Mouse (Mus musculus) adrenal gland, postnatal 4 days (tissue): Measurements from ENCODE around the gene Adad2. TPM values are rescaled to one million over a fixed set of nuclear protein-coding genes. Genes with fewer than 3 reads are reported as not detected.

Source experiments
- DNase-seq, 2 experiments: peaks; one replicate each; pipeline ENCODE4 v3.0.0; 2021 to 2022; ENCODE audit warnings: low spot score in 2 of 2, mixed read lengths in 2 of 2
- total RNA-seq, 2 experiments: library from RNA; stranded (reverse); gene quantifications; 2 replicates each; pipeline ENCODE4 v1.2.3; 2021

The Adad2 gene
- total RNA-seq, 2 experiments from 2014 or later = not detected

DNA sequence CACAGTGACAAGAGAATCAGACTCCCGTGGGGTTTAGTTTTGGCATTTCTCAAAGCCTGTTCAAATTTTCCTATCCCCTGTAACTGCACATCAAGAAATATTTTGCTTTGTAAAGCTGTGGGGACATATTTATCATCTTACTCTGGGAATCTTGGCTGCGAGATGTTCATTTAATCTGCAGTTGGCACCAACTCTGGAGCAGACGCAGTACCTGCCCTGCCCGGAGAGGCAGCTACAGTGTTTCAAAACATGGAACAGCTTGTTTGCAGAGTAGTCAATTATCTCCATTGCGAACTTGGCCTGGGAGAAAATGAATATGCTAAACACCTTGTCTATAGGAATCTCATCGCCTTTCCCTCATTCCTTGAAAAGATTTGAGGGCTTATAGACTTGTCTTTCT lies 25.7 kb downstream of the Adad2 start:
- no peak for DNase-seq

- no peak for DNase-seq
Observed at GRCm38 (mm10) chr8:119639798-119640197, 27.3 kb downstream of the Adad2 start.

DNA sequence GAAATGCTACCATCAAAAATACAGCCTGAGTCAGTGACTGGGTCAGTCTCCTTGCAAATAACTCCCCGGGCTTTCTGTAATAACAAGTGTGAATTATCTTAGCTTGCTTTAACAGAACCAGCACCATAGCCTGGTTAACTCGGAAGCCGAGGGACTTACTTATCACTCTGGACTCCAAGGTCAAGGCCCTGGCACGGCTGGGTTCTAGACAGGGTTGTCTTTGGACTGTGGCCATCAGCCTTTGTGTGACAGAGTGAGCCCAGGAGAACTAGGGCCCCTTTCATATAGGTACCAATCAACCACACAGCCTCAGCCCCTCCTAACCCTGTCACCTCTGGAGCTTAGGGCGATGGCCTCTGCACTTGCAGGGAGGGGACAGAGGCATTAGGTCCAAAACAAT lies 28.5 kb downstream of the Adad2 start:
- DNase-seq = no peak

DNA sequence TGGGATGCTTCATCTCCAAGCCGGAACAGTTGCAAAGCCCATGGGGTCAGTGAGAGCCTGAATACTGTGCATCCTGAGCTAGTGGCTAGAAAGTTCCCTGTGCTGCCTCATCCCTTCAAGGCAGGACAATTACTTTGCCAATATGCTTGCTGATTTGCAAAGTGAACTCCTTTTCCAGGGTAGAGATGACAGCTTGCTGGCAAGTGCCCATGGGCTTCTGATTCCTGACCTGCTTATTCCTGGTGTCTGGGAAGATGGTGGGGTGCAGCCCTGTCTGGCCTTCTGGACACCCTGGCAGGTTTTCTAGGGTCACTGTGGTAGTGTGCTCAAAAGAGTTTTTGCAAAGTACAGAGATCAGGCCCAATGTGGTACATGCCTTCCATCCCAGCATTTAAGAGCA lies 30.4 kb downstream of the Adad2 start:
- no peak for DNase-seq

DNA sequence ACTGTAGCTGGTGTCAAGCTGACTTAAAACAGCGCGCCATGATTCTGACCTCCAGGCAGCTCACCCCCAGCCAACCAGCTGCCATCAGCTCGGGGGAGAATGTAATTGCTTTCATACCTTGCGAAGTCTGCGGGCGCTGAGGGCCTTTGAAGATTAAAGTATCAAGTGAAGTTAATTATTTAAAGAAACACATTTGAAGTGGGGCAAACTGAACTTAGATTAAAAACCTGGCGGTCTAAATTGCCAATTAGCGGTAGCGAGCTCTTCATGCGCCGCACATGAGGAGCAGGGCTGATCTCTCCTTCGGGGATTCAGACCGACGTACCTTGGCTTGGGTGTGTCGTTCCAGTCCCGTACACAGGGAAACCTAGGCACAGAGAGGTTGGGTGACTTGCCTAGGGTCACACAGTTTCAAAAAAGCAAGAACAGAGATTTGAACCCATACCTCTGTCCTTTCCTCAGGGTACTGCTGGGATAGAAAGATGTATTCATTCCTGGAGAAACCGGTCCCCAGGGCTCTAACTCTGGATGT lies 31.9 kb downstream of the Adad2 start:
- no peak for DNase-seq

- DNase-seq = no peak
Observed at GRCm38 (mm10) chr8:119644981-119645597, 32.5 kb downstream of the Adad2 start.

DNA sequence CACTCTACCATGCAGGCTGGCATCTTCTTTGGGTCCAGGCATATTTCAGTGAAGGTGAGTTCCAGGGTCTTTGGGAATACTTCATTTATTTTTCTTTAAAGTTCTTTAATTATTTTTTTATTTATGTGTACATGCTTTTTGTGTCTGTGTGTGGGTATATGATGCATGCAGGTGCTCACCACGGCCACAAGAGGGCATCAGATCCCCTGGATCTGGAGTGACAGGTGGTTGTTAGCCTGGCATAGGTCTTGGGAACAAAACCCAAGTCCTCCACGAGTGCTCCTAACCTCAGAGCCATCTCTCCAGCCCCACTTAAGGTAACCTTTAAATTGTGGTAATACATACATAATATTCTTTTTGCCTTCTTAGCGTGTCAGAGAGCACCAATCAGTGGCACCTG lies 33.6 kb downstream of the Adad2 start:
- DNase-seq = no peak

DNA sequence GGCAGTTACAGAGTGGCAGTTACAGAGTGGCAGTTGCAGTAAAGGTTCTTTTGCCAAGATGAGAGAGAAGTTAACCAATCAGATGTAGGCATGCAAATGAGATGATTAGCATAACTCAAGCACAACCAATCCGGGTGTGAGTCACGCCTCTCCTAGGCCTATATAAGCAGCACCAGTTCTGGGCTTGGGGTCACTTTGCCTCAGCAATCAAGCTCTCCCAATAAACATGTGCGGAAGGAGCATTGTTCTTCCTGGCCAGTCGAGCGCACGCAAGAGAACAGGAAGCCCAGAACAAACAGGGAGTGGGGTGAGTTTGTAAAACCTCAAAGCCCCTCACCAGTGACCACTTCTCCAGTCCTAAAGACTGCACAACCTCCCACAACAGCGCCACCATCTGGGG lies 34.3 kb downstream of the Adad2 start:
- no peak for DNase-seq

DNA sequence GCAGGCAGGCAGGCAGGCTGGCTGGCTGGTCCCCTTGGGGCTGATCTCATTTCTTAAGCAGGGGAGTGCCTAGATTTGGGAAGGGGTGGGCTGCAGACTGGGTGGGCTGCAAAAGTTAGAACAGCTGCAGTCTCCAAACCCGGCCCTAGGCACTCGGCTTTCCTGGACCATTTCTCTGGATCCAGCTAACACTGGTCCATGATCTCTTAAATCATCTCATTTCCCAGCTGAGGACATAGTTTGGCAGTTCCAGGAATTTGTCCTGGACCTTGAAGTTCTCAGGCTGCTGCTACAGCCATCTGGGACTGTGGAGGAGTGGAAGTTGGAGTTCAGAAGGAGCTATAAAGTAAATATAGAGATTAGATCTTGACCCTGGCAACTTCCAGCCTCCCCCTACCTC lies 38.8 kb downstream of the Adad2 start:
- no peak for DNase-seq

DNA sequence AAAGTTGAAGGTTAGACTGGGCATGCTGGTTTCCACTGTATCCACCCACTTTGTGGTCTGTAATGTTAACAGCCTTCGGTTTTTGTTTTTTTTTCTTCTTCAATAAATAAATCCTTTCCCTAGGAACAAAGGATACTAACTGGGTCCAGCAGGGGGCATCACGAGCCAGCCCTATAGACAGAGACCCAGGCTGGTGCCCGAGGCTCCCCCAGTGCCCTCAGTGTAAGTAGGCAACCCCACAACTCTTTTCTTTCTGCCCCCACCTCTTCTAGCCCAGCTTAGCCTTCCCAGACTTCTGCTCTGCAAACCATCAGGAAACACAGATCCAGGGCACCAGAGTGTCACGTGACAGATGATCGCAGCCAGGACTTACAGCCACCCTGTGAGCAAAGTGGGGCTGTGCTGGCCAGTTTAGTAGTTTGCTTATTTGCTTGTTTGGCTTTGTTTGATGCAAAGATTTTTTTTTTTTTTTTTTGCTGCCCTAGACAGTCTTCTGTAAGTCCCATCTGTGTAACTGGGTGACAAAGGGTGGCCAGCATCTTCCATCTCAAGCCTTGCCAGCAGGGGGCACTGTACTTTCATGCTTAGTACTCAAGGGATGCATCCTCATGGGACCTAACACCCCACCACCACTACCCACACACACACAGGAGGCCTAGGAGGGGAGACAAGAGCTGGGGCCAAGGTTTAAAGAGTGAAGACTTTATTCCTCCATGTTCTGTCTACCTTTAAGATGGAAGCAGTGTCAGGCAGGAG lies 44.3 kb downstream of the Adad2 start:
- no peak for DNase-seq

GRCm38 (mm10) chr8:119661081-119661480 lies 48.5 kb downstream of the Adad2 start:
- DNase-seq = peak in 1 of 2 experiments; percentile 26

DNA sequence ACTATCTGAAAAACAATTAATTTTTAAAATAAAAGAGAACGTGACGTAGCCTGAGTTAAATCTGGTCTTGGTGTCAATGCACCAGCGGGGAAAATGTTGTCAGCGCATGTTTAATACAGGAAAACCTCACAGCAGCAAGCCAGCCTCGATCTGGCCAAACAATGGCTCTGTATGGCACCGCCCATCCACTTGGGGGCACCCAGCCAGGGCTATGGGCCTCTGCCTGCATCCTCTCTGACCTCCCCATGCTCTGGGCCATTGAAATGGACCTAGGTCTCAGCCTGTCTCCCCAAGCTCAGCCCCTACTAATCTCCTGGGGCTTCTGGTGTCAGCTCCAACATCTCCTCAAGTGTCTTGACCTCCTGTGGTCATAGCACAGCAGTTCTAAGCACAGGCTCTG lies 49.3 kb downstream of the Adad2 start:
- DNase-seq = no peak

DNA sequence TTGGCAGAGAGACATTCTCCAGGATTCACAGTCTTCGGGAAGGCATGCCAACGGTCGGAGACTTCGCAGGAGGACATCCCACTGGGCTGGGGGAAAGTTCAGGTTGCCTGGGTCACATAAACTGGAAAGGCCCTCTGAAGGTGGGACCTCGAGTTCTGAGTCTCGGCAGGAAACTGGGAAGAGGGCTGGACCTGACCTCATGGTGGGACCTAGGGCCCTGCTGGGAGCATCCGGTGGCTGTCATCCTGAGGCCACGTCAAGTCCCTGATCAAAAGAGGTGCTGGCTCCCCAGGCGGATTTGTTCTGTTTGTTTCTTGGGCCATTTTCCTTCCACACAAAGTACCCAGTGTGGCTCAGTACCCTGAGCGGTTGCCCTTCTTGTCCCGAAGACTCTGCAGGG lies 50.9 kb downstream of the Adad2 start:
- no peak for DNase-seq

DNA sequence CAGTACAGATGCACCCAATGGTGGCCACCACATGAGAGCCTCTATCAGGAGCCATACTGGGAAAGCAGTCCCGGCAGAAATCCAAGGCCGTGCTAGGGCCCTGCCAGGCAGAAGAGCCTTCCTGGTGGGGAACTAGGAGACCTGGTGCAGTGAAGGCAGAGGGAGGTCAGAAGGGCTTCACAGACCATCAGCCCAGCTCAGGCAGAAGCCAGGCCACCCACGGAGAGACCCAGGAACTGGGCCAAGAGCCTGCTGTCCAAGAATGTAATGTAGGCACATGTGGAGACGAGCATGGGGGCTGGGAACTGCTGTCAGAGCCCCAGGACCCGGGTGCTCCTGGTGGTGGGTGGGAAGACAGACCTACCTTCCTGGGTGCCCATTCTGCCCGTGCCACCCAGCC lies 52.7 kb downstream of the Adad2 start:
- no peak for DNase-seq

Other genes with a start within 250 kb of the Adad2 start
- 10 to 100 TPM; 33.7 to 39.1 TPM for gene Mlycd, start 217.9 kb upstream of the Adad2 start, total RNA-seq
- gene Osgin1, start 178.6 kb upstream of the Adad2 start, total RNA-seq = 10 to 100 TPM; 46.6 to 90.7 TPM
- gene Necab2, start 166.0 kb upstream of the Adad2 start, total RNA-seq = 10 to 100 TPM; 19.4 to 20.8 TPM
- under 1 TPM in 1 of 2 experiments, not detected in 1; 0.39 TPM for gene Slc38a8, start 111.0 kb upstream of the Adad2 start, total RNA-seq
- 100 to 1,000 TPM; 156 to 163 TPM for gene Mbtps1, start 54.0 kb upstream of the Adad2 start, total RNA-seq
- 10 to 100 TPM; 42.5 to 44.5 TPM for gene Hsdl1, start 37.6 kb upstream of the Adad2 start, total RNA-seq
- gene Dnaaf1, start 37.5 kb upstream of the Adad2 start, total RNA-seq = under 1 TPM in 1 of 2 experiments, not detected in 1; 0.17 TPM
- gene Taf1c, start 7.5 kb upstream of the Adad2 start, total RNA-seq = 10 to 100 TPM; 19.5 to 23.6 TPM
- under 1 TPM; 0.59 to 0.81 TPM for gene Kcng4, start 22.9 kb downstream of the Adad2 start, total RNA-seq
- gene Wfdc1, start 53.6 kb downstream of the Adad2 start, total RNA-seq = 10 to 100 TPM; 19.7 to 26.9 TPM
- under 1 TPM; 0.42 to 0.48 TPM for gene Atp2c2, start 87.3 kb downstream of the Adad2 start, total RNA-seq
- 10 to 100 TPM; 16.7 to 17.3 TPM for gene Tldc1, start 165.7 kb downstream of the Adad2 start, total RNA-seq
- gene Cotl1, start 227.8 kb downstream of the Adad2 start, total RNA-seq = 100 to 1,000 TPM in 1 of 2 experiments, 10 to 100 TPM in 1; 95.9 to 114 TPM
- 10 to 100 TPM; 15.7 to 18.8 TPM for gene Klhl36, start 249.5 kb downstream of the Adad2 start, total RNA-seq